Mouse (Mus musculus): ENCODE measurements around the gene Abcd4.

- TF ChIP-seq POLR2A (IDR thresholded peaks at IDR 0.05; ENCODE audit: low read depth, low read length): no peak
- no peak for TF ChIP-seq CTCF (IDR thresholded peaks at IDR 0.05; ENCODE audit: extremely low read depth, insufficient read depth, insufficient read length, insufficient replicate concordance)
Observed at GRCm38 (mm10) chr12:84640654-84641053, 23.4 kb upstream of the Abcd4 start, which contains the start of gene Vrtn.
